Mouse (Mus musculus) yolk sac, embryonic 10.5 days (tissue): ENCODE results near the gene Rrp1.
A peak's percentile ranks its signal among the peaks of the same experiment; 100 is the strongest.

Source experiments
- DNase-seq: peaks from one replicate; pipeline ENCODE4 v3.0.0-alpha.2; 2017; ENCODE audit warnings: low spot score

Gene Rrp1

DNA sequence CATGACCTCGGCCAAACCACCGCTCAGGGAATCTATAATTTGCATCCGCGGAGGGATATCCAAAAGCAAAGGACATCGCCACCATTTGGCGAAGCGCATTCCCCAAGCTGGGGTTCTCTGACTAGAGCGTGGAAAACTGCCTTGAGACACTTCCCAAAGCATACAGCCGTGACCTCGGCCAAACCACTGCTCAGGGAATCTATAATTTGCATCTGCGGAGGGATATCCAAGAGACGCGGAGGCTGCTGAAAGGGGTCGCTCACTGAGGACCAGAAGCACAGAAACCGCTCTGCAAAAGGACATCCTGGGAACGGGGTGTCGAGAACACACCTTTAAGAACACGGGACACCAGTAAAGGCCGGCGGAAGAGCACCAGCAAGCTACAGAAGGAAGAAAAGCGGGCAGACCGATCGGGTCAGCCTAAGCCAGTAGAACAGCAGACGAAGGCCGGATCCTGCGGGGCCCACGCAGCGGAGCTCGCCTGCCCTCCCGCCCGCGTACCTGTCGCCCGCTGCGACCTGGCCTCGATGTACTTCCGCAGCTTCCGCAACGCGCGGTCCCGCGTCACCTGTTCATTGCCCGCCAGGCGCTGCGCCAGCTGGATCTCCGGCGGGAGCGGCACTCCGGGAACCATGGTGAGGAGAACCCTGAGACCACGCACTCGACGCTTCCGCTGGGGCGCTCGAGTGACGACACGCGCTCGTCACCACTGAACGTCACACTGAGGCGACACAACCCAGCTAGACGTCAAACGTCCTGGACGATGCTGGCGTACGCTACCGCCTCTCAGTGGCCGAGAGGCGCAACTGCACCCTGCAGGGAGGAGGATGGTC lies at the start of gene Rrp1:
Rrp1 (minus strand) TSS at position 725 of the 833 bp plus-strand sequence.
- DNase-seq, result peak; percentile 89

DNA sequence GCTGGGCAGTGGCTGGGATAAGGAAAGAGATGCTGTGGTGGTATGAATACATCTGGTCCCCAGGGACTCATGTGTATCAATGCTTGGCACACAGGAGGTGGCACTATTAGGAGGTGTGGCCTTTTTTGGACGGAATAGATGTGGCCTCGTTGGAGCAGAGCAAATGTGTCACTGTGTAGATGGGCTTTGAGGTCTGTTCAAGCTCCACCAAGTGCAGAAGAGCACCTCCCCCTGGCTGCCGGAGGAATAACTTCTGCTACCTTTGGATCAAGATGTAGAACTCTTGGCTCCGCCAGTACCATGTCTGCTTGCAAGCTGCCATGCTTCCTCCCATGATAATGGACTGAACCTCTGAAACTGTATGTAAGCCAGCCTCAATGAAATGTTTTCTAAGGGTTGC lies 48.9 kb upstream of the Rrp1 start:
- no peak for DNase-seq

DNA sequence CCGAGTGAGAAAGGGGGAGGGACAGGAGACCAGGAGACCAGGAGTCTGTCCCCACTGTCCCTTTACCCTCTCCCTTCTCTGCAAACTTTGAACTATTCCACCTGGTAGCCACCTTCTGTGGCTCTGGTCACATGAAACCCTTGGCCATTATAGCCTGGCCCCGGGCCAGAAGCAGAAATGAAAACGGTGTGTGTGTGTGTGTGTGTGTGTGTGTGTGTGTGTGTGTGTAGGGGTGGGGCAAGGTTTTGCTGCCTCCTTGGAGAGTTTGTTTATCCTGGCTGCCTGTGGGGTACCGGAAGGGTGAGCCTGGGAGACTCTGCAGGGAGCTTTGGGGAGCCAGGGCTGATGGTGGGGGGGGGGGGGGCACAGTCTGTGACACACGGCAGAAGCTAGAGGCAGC lies 47.6 kb upstream of the Rrp1 start:
- DNase-seq, result peak; percentile 39

DNA sequence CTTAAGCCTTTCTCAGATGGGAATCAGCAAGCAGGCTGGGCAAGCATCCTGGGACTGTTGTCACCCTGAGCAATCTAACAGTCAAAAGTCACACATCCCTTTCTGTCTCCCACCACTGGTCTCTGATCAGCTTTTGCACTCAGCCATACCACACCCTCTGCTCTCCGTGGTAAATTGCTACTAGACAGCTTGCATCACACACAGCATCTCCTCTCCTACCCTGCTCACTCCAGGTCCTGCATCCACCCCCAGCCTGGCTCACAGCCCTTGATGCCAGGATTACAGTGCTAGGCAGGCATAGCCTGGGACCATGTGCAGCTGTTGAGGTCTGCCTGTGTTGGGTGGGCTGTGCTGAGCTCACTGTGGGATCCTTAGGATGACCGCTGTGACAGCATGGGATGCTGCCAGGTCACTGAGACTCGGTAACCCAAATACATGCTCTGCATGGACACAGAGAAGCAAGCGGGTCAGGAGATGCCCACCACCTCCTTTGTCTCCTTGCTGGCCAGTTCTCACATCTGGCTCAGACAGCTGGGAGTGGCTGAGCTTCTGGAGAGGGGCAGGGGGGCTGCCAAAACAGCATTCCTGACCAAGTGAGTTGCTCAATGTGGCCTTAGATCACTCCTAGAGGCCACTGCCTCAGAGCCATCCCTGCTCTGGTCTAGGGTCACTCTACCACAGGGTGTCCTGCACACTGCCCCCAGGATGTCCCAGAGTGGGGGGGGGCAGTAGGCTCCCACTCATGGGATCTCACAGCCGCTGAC lies 45.7 kb upstream of the Rrp1 start:
- DNase-seq, result no peak

DNA sequence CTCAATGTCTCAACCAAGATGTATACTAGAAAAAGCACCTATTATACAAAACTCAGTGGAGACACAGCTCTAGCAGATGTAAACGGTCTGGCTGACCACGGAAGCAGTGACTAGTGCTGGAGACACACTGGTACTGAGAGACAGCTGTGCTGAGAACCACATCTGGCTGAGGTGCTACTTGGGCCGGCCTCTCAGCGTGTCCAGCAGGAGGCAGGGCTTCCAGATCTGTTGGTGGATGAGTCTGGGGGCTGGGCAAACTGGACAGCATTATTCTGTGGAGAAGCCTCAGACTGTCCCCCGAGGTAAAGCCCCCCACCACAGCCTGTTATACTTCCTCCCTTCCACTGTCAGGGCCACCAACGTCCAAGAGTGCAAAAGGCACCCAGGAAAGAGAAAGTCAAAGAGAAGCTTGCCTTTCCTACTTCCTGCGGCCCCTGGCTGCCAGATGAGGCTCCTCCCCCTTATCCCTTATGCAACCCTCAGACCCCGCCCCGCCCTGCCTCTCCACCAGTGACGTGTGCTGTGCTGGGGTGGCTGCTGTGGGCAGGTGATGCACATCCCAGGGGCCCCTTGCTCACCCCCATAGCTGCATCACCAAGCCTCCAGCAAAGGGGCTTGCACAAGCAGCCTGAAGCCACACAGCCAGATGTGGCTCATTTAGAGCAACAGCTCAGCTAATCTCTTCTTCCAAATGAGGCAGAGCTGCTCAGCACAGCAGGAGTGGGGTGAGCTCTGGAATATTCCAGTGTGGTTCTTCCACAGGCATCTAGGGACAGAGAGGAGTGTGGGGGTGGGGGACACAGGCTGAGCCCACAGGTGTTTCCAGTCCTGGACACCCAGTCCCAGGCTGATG lies 44.9 kb upstream of the Rrp1 start:
- peak; percentile 56 for DNase-seq

DNA sequence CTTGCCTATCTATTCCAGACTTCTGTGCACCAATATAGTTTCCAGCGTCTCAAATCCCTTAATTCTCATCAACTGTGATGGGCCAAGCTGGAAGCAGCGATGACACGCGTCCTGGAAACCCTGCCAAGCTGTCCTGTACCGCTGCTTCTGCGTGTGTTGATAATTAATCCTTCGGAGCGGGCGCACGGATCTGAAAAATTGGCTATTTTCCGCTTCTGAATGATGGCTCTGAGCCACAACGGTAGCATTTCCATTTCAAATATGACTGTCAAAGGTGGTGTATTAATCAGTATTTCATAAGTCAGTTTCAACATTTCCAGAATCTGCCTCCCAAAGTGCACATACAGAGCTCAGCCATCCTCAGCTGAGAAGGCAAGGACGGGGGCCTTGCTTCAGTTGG lies 43.9 kb upstream of the Rrp1 start:
- no peak for DNase-seq

DNA sequence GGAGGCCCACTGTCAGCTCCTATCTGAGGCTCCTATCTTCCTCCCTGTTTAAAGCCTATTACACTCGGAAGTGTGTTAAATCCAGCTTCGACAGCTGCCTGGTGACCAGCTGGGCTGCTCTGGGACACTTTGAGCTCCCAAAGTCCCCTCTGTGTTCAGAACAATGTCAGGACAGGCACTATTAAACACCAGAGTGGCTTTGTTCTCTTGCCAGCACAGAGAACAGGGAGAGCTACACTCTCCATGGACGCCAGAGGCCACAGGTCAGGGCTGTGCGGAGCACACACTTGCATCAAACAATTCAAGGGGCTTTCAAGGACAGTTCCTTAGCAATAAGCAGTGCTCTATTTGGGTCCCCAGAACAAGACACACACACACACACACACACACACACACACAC lies 39.8 kb upstream of the Rrp1 start:
- DNase-seq, result no peak

DNA sequence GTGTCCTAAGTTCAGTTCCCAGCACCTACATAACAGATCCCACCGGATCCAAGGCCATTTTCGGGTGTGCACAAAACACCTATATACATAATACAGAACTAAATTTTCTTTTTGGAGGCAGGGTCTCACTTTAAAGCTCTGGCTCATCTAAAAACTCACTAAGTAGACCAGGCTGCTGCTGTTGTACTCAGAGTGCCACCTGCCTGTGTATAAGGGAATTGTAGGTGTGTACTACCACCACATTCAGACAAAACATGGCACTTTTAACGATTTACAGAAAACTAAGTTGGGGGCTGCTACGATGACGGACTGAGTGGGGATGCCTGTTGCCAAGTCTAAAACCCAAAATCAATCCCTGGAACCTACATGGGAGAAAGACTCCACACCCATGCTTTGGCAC lies 37.9 kb upstream of the Rrp1 start:
- DNase-seq, result no peak

DNA sequence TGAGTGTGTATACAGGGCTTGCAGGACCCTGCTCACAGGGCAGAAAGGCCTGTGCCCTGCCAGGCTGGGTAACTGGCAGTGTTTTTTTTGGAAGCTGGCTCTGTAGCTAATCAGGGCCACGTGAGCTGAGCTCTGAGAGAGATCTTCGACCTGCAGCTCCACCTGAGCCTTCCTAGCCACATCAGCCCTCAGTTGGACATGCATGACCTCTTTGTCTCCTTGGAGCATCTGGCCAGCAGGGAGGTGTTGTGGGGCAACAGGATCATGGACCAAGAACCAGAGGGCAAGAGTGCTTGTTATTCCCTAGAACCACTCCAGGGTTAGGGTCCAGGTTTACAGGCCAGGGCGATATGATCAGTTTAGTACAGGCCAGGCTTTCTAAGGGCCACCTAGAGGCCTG lies 34.6 kb upstream of the Rrp1 start:
- DNase-seq, result no peak

DNA sequence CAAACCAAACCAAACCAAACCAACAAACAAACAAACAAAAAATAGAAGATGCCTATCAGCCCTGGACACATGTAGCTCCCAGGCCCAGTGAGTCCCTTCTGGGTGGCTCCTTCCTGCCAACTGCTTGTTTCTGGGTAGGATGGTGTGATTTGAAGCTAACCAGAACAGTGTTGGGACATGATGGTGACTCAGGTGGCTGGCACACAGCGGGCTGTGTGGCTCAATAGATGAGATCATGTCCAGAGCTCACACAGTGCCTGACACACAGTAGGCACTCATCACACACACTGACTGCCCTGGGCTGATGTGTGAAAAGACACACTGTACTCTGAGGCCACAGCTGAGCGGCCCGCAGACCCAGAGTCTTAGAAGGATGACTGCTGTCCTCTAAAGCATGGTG lies 33.4 kb upstream of the Rrp1 start:
- no peak for DNase-seq

DNA sequence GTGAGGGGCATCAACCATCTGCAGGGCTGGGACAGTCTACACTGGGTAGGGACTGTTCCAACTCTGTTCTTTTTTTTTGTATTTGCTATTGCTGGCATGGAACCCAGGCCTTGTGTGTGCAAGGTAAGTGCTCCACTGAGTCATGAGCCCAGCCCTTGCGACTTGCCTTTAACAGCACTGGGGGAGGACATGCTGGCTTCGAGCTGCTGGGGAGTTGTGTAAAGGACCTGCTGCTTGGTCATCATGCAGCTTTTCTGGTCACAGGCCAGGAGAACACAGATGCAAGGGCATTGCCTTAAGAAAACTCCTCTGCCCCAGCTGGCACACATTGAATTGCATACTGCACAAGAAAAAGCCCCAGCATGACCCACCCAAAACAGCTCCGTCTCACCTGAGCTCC lies 29.4 kb upstream of the Rrp1 start:
- DNase-seq, result no peak

DNA sequence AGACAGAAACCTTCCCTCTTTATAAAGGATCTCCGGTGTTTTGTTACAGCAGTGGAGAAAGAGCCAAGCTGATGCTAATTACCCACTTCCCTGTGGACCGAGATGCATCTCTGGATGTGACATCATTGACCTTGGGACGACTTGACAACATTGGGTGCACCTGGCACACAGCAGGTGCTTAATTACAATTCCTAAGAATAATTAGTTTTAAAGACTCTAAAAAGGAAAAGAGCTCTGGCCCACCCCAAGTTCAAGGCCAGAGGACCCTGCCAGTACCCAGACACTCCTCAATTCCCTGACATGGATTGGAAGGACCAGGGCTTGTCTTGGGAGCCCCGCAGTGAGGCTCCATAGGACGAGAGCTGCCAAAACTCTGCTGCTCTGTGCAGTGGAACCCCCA lies 28.8 kb upstream of the Rrp1 start:
- no peak for DNase-seq

DNA sequence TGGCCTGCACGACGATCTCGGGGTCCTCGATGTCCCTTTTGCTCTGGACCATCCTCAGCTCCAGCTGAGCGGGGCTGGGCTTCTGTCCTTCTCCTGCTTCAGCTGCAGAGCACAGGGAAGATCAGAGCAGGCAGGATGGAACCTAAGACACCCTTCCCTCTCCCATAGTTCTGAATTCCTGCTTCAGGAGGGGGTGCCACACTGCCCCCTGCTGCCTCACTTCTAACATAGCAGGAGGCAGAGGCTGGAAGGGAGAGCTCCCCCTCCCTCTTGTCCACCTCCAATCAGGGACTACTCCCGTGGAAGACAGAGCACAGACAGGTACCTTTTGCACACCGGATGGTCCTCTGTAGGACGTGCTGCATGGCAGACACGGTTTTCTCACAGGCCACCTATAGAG lies 28.0 kb upstream of the Rrp1 start:
- no peak for DNase-seq

DNA sequence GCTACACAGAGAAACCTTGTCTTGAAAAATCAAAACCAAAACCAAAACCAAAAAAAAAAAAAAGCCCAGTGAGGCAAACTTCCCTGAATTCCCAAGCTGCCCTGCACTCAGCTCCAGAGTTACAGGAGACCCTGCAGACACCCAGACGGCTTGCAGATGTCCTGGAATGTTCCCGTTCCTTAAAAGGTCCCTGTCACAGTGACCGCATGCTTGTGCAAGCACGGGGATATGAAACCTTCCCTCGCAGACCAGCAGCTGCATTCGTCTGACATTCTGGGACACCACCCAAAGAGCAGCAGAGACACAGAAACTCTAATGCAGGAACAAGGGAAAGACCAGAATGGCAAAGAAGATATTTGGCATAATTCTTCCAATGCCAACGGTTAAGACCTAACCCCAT lies 27.1 kb upstream of the Rrp1 start:
- DNase-seq, result no peak

DNA sequence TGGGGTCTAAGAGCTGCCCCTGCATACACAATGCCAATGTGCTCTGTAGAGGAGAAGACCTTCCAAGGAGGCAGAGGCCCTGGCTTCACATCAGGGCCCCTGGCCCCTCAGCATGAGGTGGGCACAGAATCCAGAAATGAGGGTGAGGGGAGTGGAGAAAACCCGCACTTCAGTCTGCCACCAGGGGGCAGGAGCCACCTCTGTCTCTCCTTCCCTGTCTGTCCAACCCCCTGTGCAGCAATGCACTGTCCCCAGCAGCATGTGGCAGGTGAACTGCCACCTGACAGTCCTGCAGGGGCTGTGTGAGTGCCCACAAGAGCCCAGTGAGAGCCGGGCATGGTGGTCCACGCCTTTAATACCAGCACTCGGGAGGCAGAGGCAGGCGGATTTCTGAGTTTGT lies 26.7 kb upstream of the Rrp1 start:
- DNase-seq, result no peak

DNA sequence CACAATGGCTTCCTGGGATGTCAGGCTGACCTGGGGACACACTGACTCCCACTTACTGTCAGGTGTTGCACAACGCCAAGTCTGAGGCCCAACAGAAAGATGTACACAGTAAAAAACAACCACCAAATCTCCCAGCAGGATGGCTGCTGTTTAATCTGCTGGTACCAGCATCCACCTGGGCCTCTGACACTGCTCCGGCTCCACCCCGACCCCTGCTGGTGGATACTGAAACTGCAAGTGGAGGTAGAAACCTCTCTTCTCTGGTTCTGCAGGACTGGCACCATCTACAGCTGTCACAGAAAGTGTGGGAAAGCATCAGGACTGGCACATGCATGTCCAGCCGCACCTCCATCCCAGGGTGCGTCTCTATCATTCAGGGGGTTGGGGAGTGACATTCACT lies 25.3 kb upstream of the Rrp1 start:
- DNase-seq, result peak; percentile 47

DNA sequence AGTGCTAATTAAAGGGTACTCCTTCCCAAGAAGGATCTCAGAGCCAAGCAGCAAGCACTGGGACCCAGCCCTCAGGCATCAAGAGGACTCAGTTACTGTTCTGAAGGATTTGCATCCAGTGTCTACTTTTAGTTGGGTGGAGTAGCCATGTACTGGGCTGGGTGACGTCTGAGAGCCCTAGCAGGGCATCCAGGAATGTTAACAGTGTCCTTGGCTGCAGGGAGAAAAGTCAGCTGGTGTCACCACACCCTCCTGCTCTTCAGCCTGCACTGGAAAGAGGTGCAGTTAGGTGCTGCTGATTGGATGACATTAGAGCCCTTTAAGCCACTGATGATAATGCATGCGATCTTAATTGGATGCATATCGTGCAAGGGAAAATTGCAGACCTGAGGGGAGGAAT lies 20.0 kb upstream of the Rrp1 start:
- no peak for DNase-seq

DNA sequence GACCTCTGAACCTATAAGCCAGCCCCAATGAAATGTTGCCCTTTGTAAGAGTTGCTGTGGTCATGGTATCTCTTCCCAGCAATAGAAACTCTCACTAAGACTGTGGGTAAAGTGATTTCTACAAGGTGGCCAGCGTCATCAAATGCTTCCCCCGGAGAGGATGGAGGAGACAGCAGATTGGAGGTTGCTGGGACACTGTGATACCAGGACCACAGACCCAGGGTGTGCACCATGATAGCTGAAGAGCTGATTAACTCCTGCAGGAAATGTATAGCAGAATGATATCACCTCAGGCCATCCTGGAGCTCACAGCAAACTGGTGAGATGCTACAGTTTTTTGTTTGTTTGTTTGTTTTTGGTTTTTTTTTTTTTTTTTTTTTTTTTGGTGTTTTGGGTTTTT lies 16.9 kb upstream of the Rrp1 start:
- DNase-seq, result no peak

DNA sequence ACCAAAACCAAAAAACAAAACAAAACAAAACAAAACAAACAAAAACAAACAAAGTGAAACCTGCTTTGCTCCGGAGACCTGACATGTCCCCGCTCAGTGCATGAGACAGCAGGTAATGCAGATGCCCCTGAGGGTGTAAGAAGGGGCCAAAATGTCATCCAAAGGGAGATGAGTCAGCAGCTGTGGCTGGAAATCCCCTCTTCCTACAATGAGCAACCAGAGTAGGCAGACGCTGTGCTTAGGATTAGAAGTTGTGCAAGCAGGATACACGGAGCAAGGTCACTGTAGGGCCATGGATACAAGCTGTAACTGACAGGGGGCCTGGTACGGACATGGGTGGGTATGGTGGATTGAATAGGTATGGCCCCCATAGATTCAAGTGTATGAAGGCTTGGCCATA lies 16.3 kb upstream of the Rrp1 start:
- peak; percentile 42 for DNase-seq

DNA sequence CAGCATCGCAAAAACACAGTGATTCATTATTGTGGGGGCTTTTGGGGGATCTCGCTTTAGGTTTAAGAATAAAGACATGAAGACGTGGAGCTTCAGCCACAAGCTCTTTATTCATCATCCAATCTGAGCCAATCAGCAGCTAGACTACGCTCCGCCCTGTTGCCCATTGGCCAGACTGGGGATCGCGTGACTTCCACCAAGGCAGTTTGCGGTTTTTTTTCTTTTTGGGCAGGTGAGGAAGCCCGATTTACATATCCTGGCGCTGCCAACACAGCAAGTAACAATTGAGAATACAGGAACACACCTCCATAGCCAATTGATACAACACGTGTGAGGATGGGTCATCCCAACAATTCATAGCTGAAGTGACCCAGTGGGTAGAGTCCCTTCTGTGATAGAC lies 15.2 kb upstream of the Rrp1 start:
- no peak for DNase-seq

DNA sequence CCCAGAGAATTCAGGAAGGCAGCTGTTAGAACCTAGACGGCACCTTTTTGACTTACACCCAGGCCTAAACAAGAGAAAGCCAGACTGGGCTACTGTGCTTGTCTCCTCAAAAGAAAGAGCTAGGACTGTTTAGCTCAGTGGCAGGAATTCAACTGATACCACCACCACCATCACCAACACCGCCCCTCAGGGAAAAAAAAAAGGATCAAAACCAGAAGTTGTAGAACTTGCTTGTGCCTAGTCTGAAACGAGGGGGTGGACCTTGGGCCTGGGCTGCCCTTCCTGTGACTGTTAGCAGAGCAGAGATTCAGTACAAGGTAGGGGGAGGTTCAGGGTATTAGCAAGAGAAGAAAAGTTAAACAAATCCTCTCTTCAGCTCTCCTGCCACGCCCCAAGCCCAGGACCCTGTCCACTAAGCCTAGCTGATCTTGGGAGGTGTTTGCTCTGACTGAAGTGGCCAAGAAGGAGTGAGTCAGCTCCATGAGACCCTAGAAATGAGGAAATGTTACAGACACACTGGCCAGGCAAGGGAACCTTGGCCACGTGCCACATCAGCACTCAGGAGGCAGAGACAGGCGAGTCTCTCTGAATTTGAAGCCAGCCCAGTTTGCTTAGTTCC lies 13.4 kb upstream of the Rrp1 start:
- peak; percentile 88 for DNase-seq
